Mouse (Mus musculus) small intestine, adult 2 months (tissue): ENCODE results near the gene Lef1.

Experiments
- CTCF ChIP-seq: fragments of 200-500 bp; IDR thresholded peaks from 2 replicates; pipeline ENCODE4 v1.5.1; 2012; ENCODE audit warnings: low read depth, mild to moderate bottlenecking, control low read depth, inconsistent platforms, low read length, moderate library complexity, mixed read lengths; ENCODE audit not compliant: insufficient replicate concordance, insufficient read length; ENCODE audit errors: extremely low read depth
- POLR2A ChIP-seq: fragments of 200-500 bp; IDR thresholded peaks from 2 replicates; pipeline ENCODE4 v1.6.1; 2012; ENCODE audit warnings: low read depth, mild to moderate bottlenecking, control low read depth, inconsistent platforms, low read length, moderate library complexity

GRCm38 (mm10) chr3:131153896-131154295 lies 43.6 kb downstream of the Lef1 start:
- TF ChIP-seq CTCF (no peak), POLR2A (no peak)
